Mouse (Mus musculus) myocyte (in vitro differentiated cells): ENCODE measurements around the gene Supt4a.

Experiments
- CEBPB ChIP-seq: IDR thresholded peaks from 2 replicates; pipeline ENCODE4 v1.6.1; 2011; ENCODE audit warnings: mild to moderate bottlenecking, moderate library complexity; ENCODE audit not compliant: poor library complexity, insufficient read depth, severe bottlenecking
- MAX ChIP-seq: IDR thresholded peaks from one replicate; pipeline ENCODE4 v1.6.1; 2011; ENCODE audit warnings: low read depth, mild to moderate bottlenecking, control low read depth
- MYOD1 ChIP-seq, 3 experiments: IDR thresholded peaks; one replicate each; pipeline ENCODE4 v1.6.1; 2011; ENCODE audit warnings: control low read depth in 2 of 3, low read depth in 2 of 3, mild to moderate bottlenecking in 2 of 3, moderate library complexity in 1 of 3; ENCODE audit not compliant: insufficient read length in 2 of 3, control insufficient read depth in 1 of 3
- MYOG ChIP-seq, 3 experiments: IDR thresholded peaks; one replicate each; pipeline ENCODE4 v1.6.1; 2011; ENCODE audit warnings: control low read depth in 2 of 3, low read depth in 2 of 3, mild to moderate bottlenecking in 2 of 3; ENCODE audit not compliant: insufficient read length in 2 of 3, control insufficient read depth in 1 of 3, insufficient read depth in 1 of 3
- POLR2A ChIP-seq: IDR thresholded peaks from one replicate; pipeline ENCODE4 v1.6.1; 2011; ENCODE audit warnings: low read depth, mild to moderate bottlenecking, control low read depth, moderate library complexity; ENCODE audit not compliant: insufficient read length
- POLR2AphosphoS2 ChIP-seq: IDR thresholded peaks from one replicate; pipeline ENCODE4 v1.6.1; 2011; ENCODE audit warnings: low read depth, control low read depth; ENCODE audit not compliant: insufficient read length
- REST ChIP-seq: IDR thresholded peaks from one replicate; pipeline ENCODE4 v1.6.1; 2011; ENCODE audit warnings: mild to moderate bottlenecking, control low read depth, moderate library complexity; ENCODE audit not compliant: insufficient read depth, insufficient read length
- USF1 ChIP-seq: IDR thresholded peaks from one replicate; pipeline ENCODE4 v1.6.1; 2011; ENCODE audit warnings: low read depth, mild to moderate bottlenecking, control low read depth, moderate library complexity

DNA sequence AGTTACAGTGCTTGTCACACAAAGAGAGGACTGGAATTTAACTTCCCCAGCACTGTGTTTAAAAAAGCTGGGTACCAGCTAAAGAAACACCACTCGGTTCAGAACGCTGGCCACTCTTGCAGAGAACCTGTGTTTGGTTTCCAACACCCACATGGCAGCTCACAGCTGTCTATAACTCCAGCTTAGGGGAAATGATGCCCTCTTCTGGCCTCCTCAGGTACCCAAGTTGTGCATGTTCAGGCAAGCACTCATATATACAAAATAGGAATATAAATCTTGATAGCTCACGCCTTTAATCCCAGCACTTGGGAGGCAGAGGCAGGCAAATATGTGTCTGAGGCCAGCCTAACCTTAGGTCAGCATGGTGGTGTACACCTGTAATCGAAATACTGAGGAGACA lies 21.4 kb upstream of the Supt4a start:
- TF ChIP-seq CEBPB (no peak), POLR2A (no peak), MYOD1 (IDR thresholded peaks at IDR 0.05; ENCODE audit: control insufficient read depth in 1 of 3, insufficient read length in 2 of 3, low read depth in 2 of 3) (no peak), USF1 (no peak), REST (no peak), MYOG (IDR thresholded peaks at IDR 0.05; ENCODE audit: control insufficient read depth in 1 of 3, insufficient read depth in 1 of 3, insufficient read length in 2 of 3, low read depth in 2 of 3) (no peak), MAX (no peak), POLR2AphosphoS2 (no peak)
